Mouse (Mus musculus): ENCODE results near the gene Use1.

Use1 gene

GRCm38 (mm10) chr8:71402446-71402964 lies 35.9 kb downstream of the Use1 start:
- in situ Hi-C loops (cut with MboI, MseI) = no loop called here

- in situ Hi-C loops (cut with MboI, MseI) = no loop called here
Observed at GRCm38 (mm10) chr8:71403107-71403885, 36.6 kb downstream of the Use1 start.

DNA sequence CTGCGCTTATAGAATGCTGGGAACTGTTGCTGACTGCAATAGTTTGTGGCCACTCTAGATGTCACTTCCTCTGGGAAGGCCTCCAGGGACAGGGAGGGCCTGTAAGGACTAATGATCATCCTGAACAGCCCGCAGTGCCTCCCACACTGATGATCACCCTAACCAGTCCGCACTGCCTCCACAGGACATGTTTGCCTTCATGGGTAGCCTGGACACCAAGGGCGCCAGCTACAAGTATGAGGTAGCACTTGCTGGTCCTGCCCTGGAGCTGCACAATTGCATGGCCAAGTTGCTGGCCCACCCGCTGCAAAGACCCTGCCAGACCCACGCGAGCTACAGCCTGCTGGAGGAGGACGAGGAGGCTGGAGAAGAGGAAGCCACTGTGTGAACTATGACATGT lies 37.4 kb downstream of the Use1 start:
- in situ Hi-C loops (cut with MboI, MseI) = no loop called here

DNA sequence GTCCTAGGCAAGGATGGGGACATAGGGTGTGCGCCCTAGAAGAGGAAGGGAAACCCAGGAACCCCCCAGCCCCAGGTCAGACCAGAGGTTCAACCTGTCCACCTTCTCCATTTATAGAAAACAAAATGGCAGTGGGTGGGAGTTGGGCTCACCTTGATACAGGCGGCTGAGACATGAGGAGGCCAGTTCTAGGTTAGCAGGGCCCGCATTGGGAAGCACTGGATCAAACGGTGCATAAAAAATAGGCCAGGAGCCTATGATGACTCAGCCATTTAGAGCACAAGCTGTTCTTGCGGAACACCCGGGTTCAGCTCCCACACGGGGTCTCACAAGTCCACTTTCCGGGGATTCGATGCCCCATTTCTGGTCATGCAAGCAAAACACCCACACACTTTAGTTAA lies 38.3 kb downstream of the Use1 start:
- in situ Hi-C loops (cut with MboI, MseI) = loop anchor here (5.0 kb wide), 2 partner anchors 33 to 62 kb away; partner anchors contain the start of genes Dda1 and Ocel1

DNA sequence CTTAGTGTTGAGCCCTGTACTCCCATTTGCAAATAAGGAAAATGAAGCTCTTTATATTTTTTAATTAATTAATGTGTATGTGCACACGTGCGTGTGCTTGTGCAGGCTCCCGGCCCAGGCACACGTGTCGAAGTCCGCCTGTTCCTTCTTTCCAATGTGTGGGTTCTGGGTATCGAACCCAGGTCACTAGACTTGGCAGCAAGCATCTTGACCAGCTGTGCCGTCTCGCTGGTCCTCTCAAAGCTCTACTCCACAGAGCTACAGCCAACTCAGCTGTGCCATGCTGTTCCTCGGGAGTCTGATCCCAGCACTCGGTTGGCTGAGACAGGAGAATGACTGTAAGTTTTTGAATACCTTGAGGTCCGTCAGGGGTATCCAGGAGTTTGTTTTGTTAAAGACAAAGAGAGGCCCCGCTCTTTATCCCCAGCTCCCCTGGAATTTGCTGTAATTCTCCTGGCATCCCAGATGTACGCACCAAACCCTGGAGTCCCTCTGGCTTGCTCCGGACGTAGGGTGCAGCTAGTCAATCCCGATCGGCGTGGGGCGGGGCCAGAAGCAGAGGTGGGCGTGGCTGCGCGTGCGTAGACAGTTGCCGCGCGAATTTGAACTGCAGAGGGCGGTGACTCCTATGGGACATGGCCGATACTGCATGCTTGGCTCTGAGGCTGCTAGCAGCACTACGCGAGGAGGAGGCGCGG lies 38.9 kb downstream of the Use1 start, which contains the start of gene Ankle1:
Gene Ankle1 (plus strand): TSS at position 610 of the 698 bp plus-strand sequence.
- in situ Hi-C loops (cut with MboI, MseI) = loop anchor here (5.0 kb wide), 2 partner anchors 33 to 62 kb away; partner anchors contain the start of genes Dda1 and Ocel1

- in situ Hi-C loops (cut with MboI, MseI) = loop anchor here (5.0 kb wide), 2 partner anchors 34 to 61 kb away; partner anchors contain the start of genes Dda1 and Ocel1
Observed at GRCm38 (mm10) chr8:71406099-71407015, 39.7 kb downstream of the Use1 start.

DNA sequence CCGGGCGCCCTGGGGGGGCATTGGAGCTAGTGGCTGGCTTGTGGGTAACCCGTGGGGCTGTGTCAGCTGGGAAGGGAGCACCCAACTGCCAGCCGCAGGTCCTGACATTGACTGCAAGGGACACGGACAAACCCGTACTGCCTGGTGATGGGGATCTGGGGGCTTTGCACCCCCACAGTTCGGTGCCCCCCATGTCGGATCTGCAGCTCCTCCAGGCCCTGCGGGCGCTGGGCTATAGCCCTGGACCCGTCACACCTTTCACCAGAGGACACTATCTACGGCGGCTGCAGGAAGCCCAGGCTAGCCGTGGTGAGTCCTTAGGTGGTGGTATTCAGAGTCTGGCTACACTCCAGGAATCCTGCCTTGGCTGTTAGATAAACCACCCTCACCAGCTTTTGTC lies 40.8 kb downstream of the Use1 start:
- in situ Hi-C loops (cut with MboI, MseI) = loop anchor here (5.0 kb wide), 2 partner anchors 35 to 60 kb away; partner anchors contain the start of genes Dda1 and Ocel1

GRCm38 (mm10) chr8:71408231-71408630 lies 41.6 kb downstream of the Use1 start:
- in situ Hi-C loops (cut with MboI, MseI) = loop anchor here (5.0 kb wide), 2 partner anchors 36 to 59 kb away; partner anchors contain the start of genes Dda1 and Ocel1

- in situ Hi-C loops (cut with MboI, MseI) = loop anchor here (5.0 kb wide), 1 partner anchor 1116 kb away; no protein-coding TSS in a partner anchor
Observed at GRCm38 (mm10) chr8:71411535-71412273, 45.1 kb downstream of the Use1 start.
